Mouse (Mus musculus) heart, adult 2 months (tissue): ENCODE data around the gene Ephx1. TPM values are rescaled to one million over a fixed set of nuclear protein-coding genes. Genes with fewer than 3 reads are reported as not detected.

ENCODE experiments used
- DNase-seq, 2 experiments: peaks; one replicate each; pipeline ENCODE4 v3.0.0; 2021
- H3K27ac ChIP-seq: fragments of 200-600 bp; 2 replicates; pipeline ENCODE4 v1.8.1; 2022
- H3K27me3 ChIP-seq: fragments of 200-500 bp; 2 replicates; pipeline ENCODE4 v1.6.1; 2012; ENCODE audit warnings: mild to moderate bottlenecking, low read length, inconsistent platforms, mixed read lengths; ENCODE audit not compliant: control insufficient read depth, insufficient read depth
- H3K36me3 ChIP-seq: fragments of 200-500 bp; 2 replicates; pipeline ENCODE4 v1.6.1; 2012; ENCODE audit warnings: low read length, inconsistent platforms; ENCODE audit not compliant: control insufficient read depth, insufficient read depth
- H3K4me1 ChIP-seq: fragments of 200-500 bp; 2 replicates; pipeline ENCODE4 v1.6.1; 2011; ENCODE audit warnings: low read length; ENCODE audit not compliant: control insufficient read depth, insufficient read depth
- H3K4me3 ChIP-seq: fragments of 200-600 bp; 2 replicates; pipeline ENCODE4 v1.8.1; 2022
- H3K79me2 ChIP-seq: fragments of 200-500 bp; replicated peaks from 2 replicates; pipeline ENCODE4 v1.6.1; 2012; ENCODE audit warnings: mild to moderate bottlenecking, inconsistent platforms, low read length, moderate library complexity, mixed read lengths; ENCODE audit not compliant: control insufficient read depth, insufficient read depth
- H3K9ac ChIP-seq: fragments of 200-500 bp; 2 replicates; pipeline ENCODE4 v1.6.1; 2012; ENCODE audit warnings: low read depth, mild to moderate bottlenecking, control low read depth, inconsistent platforms, low read length, mixed read lengths
- CTCF ChIP-seq: fragments of 200-600 bp; IDR thresholded peaks from 2 replicates; pipeline ENCODE4 v1.8.1; 2022; ENCODE audit warnings: antibody characterized with exemption, mild to moderate bottlenecking, moderate library complexity
- EP300 ChIP-seq: fragments of 200-500 bp; IDR thresholded peaks from 2 replicates; pipeline ENCODE4 v1.6.1; 2011; ENCODE audit warnings: low read depth, low read length, control low read depth; ENCODE audit not compliant: insufficient read depth
- POLR2A ChIP-seq: fragments of 200-500 bp; IDR thresholded peaks from 2 replicates; pipeline ENCODE4 v1.6.1; 2011; ENCODE audit warnings: mild to moderate bottlenecking, low read depth, low read length, control low read depth; ENCODE audit not compliant: insufficient read depth
- WGBS: fragments of 180-500 bp; shearing (Covaris S2); methylation state at CpG from one replicate; pipeline ENCODE4 v1.1.7; 2018; 5-methylcytosine and 5-hydroxymethylcytosine counted together
- intact Hi-C: fragments of 180-260 bp; cut with DNase I; formaldehyde crosslinking; loops from one replicate; pipeline ENCODE4 v1.15.1; 2025
- polyA plus RNA-seq: library from polyadenylated mRNA; depleted of rRNA; stranded (reverse); fragments of >200 nt; gene quantifications from 2 replicates; pipeline ENCODE4 v1.2.3, GENCODE M21; 2012
- total RNA-seq, 2 experiments: library from RNA; stranded (reverse); gene quantifications; 2 replicates each; pipeline ENCODE4 v1.2.3; 2021

Gene Ephx1
- total and polyA plus RNA-seq, 3 experiments = 29.8 to 41.1 (median 40.4) TPM

GRCm38 (mm10) chr1:180974126-180974746 is 46.5 kb downstream of the Ephx1 start:
- DNase-seq = no peak

GRCm38 (mm10) chr1:180972941-180973340 is 47.8 kb downstream of the Ephx1 start:
- DNase-seq = no peak
- H3K27ac ChIP-seq = no peak overlapping the region
- WGBS = 83% methylated on average over 11 of the region's 11 CpGs
- no peaks in the 10 kb centered on the region for H3K79me2 ChIP-seq
- no peak overlapping the region for H3K4me3 ChIP-seq
- TF ChIP-seq EP300 (no peak), CTCF (no peak), POLR2A (no peak)
- intact Hi-C loops = no loop called here
- no peak overlapping the region for H3K9ac ChIP-seq
- H3K36me3 ChIP-seq = no peaks in the 10 kb centered on the region
- H3K27me3 ChIP-seq = no peaks in the 10 kb centered on the region
- no peaks in the 10 kb centered on the region for H3K4me1 ChIP-seq

More at GRCm38 (mm10) chr1:180974126-180974746, 46.5 kb downstream of the Ephx1 start:
- TF ChIP-seq CTCF (peak; percentile 88), EP300 (no peak), POLR2A (no peak)
- intact Hi-C loops = loop anchor here (1.0 kb wide), 2 partner anchors 73 to 100 kb away; no protein-coding TSS in a partner anchor
- no peaks in the 10 kb centered on the region for H3K36me3 ChIP-seq
- no peaks in the 10 kb centered on the region for H3K79me2 ChIP-seq
- WGBS = 69% methylated on average over 14 of the region's 14 CpGs
- no peaks in the 10 kb centered on the region for H3K27me3 ChIP-seq
- H3K4me3 ChIP-seq = no peak overlapping the region
- no peak overlapping the region for H3K27ac ChIP-seq
- H3K4me1 ChIP-seq = no peaks in the 10 kb centered on the region
- no peak overlapping the region for H3K9ac ChIP-seq

GRCm38 (mm10) chr1:180967261-180967660 is 53.4 kb downstream of the Ephx1 start:
- H3K27me3 ChIP-seq = no peaks in the 10 kb centered on the region
- H3K4me1 ChIP-seq = no peaks in the 10 kb centered on the region
- no peaks in the 10 kb centered on the region for H3K79me2 ChIP-seq
- no peak overlapping the region for H3K4me3 ChIP-seq
- 85% methylated on average over 7 of the region's 7 CpGs for WGBS
- TF ChIP-seq CTCF (no peak), EP300 (no peak), POLR2A (no peak)
- DNase-seq = no peak
- intact Hi-C loops = no loop called here
- no peak overlapping the region for H3K9ac ChIP-seq
- no peaks in the 10 kb centered on the region for H3K36me3 ChIP-seq
- H3K27ac ChIP-seq = peak overlapping the region; percentile 46

DNA sequence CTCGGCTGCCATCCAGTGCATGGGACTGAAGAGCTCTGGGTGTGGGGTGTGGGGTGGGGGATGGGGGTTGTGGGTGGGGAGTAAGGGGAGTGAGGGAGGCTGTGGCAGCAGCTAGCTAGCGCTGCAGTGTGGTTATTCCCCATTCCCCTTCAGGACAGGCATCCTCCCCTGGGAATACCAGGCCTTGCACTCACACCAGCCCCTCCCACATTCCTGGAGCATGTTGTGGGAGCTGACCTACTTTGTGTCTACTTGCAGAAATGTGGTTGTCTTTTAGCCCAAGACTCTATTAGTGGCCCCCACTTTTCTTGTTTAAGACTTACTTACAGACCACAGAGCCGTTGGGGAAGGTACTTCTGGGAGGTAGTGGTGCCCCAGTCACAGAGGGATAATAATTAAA is 54.2 kb downstream of the Ephx1 start:
- intact Hi-C loops = no loop called here
- H3K27ac ChIP-seq = peak overlapping the region; percentile 46
- H3K27me3 ChIP-seq = no peaks in the 10 kb centered on the region
- H3K9ac ChIP-seq = no peak overlapping the region
- H3K79me2 ChIP-seq = no peaks in the 10 kb centered on the region
- no peaks in the 10 kb centered on the region for H3K36me3 ChIP-seq
- H3K4me3 ChIP-seq = no peak overlapping the region
- TF ChIP-seq POLR2A (no peak), CTCF (no peak), EP300 (0 out of 2 replicates have a peak, but pooled peaks have one; percentile 15)
- peak; percentile 53 to 74 for DNase-seq
- no peaks in the 10 kb centered on the region for H3K4me1 ChIP-seq
- WGBS = 55% methylated on average over 3 of the region's 3 CpGs

- intact Hi-C loops = no loop called here
- no peaks in the 10 kb centered on the region for H3K4me1 ChIP-seq
- no peak overlapping the region for H3K4me3 ChIP-seq
- H3K27ac ChIP-seq = peak overlapping the region; percentile 26
- no peaks in the 10 kb centered on the region for H3K79me2 ChIP-seq
- no peaks in the 10 kb centered on the region for H3K36me3 ChIP-seq
- H3K27me3 ChIP-seq = no peaks in the 10 kb centered on the region
- WGBS = 88% methylated on average over 3 of the region's 3 CpGs
- DNase-seq = no peak
- no peak overlapping the region for H3K9ac ChIP-seq
- TF ChIP-seq EP300 (no peak), CTCF (no peak), POLR2A (no peak)
Observed at GRCm38 (mm10) chr1:180965786-180966185, 54.9 kb downstream of the Ephx1 start.

DNA sequence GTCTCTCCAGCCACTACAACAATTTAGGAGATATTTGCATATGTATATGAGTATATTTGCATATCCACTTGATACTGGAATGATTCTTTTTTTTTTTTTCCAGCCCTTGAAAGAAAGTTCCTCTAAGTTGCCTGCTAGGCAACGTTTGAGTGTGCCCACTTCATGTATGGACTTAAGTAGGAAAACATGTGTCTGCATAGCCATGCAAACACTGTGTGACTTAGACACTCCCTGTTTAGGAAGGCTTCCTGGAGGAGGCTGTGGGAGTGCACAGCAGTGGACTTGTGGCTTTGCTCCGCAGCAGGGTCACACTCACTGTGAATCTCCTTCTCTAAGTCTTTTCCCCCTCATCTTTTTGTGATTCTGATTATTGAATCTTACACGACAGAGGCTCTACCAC is 61.9 kb downstream of the Ephx1 start:
- no peak overlapping the region for H3K4me3 ChIP-seq
- WGBS = 76% methylated on average over 3 of the region's 3 CpGs
- intact Hi-C loops = no loop called here
- no peaks in the 10 kb centered on the region for H3K79me2 ChIP-seq
- no peaks in the 10 kb centered on the region for H3K4me1 ChIP-seq
- no peak overlapping the region for H3K9ac ChIP-seq
- TF ChIP-seq EP300 (no peak), POLR2A (no peak), CTCF (no peak)
- H3K27me3 ChIP-seq = no peaks in the 10 kb centered on the region
- no peaks in the 10 kb centered on the region for H3K36me3 ChIP-seq
- DNase-seq = no peak
- no peak overlapping the region for H3K27ac ChIP-seq
